Mouse (Mus musculus): ENCODE measurements around the gene Snx32. TPM values are rescaled to one million over a fixed set of nuclear protein-coding genes. Genes with fewer than 3 reads are reported as not detected.
A peak's percentile ranks its signal among the peaks of the same experiment; 100 is the strongest.

Snx32 gene
- 1 to 10 TPM; 3.7 to 6.5 (median 6.0) TPM for total RNA-seq (2022)

DNA sequence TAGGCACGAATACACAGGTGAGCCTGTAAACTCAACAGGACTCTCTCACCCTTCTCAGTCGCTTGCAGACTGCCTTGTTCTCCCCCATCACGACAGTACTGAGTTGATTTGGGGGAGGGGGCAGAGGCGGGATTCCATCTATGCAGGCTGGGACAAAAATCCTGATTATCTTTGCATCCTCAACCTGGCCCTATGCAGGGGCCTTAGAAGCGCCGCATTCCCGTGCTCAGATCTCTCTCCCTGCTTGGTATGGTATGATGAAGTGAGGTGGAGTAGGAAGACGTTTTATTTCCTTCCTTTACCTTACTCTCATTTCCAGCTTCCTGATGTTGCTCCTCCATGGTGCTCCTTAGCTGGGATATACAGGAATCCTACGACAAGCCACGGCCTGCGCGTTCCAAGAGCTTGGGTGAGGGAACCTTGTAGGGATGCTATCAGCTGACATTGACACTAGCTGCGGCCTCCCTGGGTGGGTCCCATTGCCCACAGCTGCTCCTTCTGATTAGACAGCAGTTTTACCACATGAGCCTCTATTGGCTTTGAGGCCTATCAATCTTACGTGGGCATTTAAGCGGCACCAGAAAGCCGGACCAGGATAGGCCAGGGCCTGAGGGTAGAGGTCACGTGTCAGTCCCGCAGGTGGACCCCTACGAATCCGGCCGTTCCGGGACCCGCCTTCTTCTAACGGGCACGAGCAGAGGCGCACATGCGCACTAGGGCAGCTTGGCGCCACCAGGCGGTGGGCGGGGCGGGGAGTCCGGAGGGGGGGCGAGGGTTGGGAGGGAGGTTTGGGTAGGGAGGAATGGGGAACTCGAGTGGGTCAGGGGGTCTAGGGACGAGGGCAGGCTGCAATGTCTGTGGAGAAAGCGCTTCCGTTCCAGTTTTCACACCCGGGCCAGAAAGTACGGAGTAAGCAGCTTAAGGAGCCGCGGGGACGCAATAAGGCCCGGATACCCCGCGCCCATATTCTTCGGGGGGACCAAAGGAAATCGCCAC is at the start of gene Snx32:
Gene Snx32 (minus strand): TSS at position 508 of the 996 bp plus-strand sequence.
- DNase-seq (ENCODE audit: low spot score) = peak; percentile 99

DNA sequence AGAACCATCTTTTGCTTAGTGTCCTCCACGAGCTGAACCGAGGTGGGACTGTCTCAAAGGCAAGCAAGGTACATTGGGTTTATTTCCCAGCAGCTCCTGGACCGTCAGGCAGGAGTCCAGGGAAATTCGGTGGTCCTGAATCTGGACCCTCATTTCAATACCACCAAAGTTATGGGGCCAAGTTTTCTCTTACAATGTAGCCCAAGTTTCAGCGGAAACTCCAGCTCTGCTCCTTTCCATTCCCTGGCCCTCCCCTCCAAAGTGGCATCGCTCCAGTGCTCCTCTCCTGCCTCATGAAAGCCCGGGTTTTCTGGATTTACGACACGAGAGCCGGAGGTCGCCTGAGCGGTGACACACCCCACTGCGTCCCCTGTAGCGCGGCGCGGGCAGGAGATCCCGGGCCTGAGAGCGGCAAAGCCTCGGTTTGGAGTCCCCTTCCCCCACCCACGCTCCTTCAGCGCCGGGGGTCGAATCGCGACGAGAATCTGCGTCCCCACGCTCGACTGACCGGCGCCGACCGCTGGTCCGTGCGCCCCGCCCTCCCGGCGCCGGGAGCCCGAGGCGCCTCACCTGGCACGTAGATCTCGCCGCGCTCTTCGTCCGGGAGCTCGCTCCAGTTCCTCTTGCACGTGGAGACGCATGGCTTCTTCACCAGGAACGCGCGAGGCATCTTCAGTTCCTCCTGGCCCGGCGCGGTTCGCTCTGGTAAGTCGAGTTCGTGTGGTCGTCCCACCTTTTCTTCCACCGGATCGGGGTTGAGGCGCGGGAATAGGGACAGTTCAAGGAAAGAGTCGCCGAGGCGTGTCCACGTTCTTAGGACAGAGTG is 49.5 kb upstream of the Snx32 start:
- DNase-seq (ENCODE audit: low spot score) = no peak

DNA sequence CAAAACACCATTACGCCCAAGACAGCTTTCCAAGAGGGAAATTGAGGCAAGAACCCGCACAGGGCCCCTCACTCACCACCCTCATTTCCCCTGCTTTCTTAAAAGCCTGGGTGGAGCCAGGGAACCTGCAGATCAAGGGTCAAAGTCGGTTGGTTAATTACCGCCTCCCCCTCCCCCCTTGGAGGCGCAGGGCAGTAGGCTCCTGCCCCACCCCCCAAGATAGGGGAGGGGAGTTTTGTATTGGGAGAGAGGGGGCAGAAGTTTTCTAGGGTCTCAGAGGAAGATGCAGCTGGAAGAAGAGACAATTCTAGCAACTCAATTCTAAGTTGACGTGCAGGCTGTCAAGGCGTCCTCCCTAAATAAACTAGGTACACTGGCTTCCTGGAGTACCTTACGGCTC is 48.9 kb upstream of the Snx32 start:
- no peak for DNase-seq (ENCODE audit: low spot score)

DNA sequence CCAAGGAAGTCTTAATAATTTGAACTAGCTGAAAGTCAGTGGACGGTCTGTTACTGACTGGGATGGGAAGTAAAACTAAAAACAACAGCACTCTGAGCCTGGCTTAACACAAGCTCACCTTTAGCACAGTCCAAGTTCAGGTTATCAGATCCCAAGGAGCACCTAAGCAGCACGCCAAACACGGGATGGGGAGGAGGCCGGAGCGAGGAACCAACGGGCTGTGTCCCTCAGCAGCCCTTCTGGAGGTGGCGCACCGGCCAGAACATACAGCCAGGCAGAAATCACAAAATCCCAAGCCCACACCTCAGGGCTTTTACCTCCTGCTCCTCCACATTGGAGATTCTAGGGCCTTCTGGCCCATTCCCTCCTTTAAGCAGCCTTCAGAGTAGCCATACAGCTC is 48.4 kb upstream of the Snx32 start:
- no peak for DNase-seq (ENCODE audit: low spot score)

DNA sequence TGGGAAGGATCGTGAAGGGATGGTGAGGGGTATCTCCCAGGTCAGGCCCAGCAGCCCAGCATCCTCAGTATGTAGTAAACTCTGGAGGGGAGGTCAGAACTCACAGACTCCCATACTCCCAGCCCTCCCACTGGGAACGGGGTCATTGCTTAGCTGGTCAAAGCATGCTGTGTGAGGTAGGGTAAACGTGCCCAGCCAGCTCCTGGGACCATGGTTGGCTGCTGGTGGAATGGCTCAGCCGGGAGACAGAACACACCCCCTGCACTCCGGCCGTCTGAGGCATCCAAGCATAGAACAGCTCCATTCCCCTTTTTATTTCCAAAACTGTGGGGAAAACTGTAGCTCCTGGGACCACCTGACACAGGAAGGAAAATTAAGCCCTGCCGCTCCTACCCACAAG is 47.8 kb upstream of the Snx32 start:
- no peak for DNase-seq (ENCODE audit: low spot score)

DNA sequence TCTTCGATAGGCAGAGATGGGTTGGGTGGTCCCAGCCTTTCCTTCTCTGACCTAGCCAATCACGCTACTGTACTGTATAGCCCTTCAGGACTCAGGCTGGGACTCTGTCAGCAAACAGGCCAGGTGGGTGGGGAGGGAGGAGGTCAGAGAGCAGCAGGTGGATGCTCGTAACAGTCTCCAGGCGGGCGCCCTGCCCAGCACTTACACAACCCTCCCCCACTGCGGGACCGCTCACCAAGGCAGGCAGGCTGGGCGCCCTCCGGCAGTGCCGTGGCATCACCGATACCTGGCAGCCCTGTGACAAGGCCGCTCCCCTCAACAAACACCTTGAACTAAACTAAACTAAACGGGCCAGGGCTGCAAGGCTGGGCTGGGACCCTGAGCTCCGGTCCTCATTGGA is 43.9 kb upstream of the Snx32 start:
- no peak for DNase-seq (ENCODE audit: low spot score)

DNA sequence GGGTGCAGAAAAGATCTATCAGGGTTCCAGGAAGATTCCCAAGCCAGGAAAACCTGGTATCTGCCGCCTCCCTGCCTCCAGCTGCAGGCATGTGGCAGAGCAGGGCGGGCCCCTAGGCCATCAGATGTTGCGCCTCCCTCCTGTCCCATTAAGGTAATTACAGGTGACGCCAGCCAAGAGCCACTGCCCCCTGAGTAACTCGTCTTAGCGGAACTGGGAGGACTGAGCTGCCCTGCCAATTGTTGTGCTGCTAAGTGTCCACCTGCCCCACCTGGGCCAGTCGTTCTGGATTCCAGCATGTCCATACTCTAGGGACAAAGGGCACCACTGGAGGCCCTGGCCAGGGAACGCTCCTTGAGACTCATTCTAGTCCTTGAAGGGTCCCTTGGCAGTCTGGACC is 43.5 kb upstream of the Snx32 start:
- DNase-seq (ENCODE audit: low spot score) = no peak

DNA sequence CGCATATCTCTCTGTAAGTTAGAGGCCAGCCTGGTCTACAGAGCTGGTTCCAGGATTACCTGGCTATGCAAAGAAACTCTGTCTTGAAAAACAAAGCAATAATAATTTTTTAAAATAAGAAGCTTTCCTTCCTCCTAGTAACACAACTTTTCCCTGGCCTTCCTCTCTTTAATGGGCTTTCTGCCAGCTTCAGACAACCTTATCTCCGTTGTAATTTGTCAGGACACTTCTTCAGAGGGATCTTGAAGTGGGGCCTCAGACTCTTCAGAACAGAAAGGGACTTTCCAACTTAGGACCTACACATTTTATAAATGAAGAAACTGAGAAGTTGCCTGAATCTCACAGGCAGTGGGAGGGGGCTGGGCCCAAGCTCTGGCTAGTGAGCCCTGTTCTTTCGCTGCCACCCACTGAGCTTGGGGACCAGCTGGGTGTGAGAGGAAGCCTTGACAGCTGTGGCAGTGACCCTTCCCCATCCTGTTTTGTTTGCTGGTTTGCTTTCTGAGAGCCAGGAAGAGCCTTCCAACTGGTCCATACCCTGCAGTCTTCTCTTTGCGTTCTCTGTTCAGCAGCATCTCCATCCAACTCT is 37.2 kb upstream of the Snx32 start:
- DNase-seq (ENCODE audit: low spot score) = no peak

DNA sequence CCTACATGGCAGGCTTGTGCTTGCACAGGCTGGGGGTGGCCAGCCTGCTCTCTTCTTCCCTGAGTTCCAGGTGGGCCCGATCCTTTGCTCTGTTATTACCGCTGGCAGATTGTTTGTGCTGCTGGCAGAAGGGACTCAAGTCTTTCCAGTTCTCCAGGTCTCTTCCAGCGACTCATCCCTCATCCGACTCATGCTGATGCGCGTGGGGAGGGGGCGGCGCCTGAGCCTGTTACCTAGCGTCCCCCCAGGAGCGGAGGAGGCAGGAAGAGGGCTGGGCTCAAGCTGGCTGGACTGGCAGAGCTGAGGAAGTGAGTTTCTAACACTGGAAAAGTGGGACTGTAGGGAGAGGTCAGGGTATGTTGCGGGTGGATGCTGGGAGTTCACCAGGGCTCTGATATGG is 33.7 kb upstream of the Snx32 start:
- DNase-seq (ENCODE audit: low spot score) = no peak

DNA sequence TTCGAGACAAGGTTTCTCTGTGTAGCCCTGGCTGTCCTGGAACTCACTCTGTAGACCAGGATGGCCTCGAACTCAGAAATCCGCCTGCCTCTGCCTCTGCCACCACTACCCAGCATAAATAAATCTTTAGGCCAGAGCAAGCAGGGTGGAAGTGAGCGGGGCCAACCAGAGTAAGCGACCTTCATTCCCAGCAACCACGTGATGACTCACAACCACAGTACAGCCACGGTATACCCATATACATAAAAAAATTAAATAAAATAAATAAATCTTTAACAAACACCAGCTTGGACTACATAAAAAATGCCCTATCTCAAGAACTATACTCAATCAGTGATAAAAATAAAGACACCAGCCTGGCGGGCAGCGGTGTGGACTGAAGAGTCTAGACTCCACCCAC is 33.0 kb upstream of the Snx32 start:
- no peak for DNase-seq (ENCODE audit: low spot score)

DNA sequence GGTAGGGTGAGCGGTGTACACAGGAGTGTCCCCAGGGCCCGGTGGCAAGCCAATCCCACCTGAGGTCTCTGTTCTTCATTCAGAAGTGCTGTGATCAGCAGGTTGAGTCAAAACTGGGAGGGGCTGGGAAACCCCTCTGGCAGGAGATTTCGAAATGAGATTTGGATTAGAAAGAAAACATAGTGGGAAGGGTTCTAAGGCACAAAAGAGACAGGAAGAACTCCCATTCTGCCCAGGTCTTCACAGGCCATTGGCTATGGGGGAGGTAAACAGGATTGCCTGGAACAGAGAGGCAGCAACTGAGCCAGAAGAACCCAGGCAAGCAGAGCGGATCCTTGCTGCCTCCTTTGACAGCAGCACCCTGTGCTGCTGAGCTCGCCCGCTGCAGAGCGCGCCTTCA is 28.4 kb upstream of the Snx32 start:
- DNase-seq (ENCODE audit: low spot score) = no peak

DNA sequence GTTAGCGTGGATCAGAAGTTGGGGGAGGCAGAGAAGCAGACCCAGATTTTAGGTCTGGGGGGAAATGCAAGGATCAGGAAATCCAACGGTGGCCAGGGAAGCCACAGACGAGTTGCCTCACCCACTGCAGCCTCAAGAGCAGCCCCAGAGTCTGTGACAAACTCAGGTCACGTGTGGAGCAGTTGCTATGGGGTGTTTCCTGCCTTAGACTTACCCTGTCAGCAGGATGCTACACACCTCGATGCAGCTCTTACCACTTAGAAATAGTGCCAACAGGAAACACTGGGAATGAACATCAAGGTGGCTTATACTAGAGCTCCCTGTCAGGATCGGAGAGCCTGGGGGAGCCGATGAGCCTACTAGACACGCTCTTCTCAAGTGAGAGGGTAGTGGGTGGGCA is 22.2 kb upstream of the Snx32 start:
- no peak for DNase-seq (ENCODE audit: low spot score)

DNA sequence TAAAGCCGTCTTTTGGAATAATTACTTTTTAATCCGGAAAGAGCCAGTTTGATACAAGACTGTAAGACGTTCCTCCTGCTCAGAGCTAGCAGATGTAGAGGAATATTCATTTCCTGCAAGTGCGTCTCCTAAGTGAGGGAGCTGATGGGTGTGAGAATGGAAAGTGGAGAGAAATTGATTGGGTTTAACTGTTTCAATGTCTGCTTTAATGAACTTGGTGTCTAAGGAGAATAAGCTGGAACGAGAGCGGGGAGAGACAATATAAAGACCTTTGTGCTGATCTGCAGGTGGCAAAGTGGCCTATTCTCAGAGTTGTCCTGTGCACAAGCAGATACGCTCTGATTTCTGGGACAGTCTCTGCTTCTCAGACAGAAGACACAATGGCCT is 19.8 kb upstream of the Snx32 start:
- DNase-seq (ENCODE audit: low spot score) = no peak

DNA sequence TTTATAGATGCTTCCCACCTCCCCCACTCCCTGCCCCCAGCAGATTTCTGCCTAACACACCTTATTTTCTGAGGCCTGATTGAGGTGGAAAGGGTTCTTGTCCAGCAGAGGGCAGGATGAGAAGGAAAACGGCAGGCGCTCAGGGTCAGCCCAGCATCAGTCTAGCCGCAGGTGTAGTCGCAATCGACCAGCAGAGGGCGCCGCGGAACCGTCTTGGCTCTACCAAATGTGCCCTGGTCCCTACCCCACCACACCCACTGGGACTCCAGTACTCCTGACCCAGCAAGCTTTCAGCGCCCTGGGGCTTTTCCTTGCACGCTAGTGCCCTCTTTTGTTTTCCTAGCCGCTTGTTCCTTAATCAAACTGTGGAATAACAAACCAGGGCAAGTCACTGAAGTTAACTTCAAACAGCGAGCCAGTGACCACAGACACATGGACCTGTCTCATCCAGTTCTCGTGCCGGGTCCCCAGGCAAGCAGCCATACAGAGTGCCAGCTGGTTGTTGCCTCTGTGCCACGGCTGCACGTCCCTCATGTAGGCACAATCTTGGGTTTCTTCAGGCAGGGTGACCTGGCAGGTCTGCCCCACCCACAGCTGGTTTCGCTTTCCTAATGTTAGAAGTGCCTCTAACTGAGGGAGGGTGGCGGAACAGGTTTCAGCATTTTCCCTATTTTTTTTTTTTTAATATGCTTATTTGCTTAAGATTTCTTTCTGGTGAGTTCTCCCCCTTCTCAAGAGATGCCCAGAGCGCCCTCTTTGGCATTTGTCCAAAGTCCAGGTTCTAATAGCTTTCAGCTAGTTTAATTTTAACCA is 19.2 kb upstream of the Snx32 start:
- peak; percentile 97 for DNase-seq (ENCODE audit: low spot score)

DNA sequence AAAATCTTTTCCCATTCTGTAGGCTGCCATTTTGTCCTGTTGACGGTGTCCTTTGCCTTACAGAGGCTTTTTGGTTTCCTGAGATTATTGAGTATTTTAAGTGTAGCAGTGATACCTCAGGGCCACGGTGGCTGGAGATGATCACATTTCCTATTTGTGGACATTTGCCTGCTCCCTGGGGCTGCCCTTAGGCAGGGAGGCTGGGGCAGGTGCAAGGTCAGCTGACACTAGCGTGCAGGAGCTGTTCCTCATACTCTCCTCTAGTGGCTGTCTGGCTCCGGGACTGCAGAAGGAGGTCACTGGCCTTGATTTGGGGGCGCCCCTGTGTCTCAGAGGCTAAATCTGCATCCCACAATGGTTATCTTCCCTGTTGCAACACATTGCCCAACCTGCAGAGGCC is 14.9 kb upstream of the Snx32 start:
- no peak for DNase-seq (ENCODE audit: low spot score)

DNA sequence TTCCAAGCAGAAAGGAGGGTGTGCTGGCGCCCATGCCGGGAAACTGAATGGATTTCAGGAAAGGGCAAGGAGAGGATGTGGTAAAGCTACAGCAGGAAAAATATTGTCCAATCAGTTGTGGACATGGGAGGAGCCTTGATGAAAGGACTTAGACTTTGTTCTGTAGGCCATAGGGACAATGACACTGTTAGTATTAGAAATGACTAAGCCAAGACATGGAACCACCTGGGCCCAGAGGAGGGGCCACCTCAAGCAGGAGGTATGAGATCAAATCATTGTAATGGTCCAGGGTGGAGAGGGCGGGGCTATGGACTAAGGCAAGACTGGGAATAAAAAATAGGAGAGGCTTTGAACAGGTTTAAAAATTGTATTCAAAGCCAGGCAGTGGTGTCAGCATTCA is 8.4 kb upstream of the Snx32 start:
- no peak for DNase-seq (ENCODE audit: low spot score)

DNA sequence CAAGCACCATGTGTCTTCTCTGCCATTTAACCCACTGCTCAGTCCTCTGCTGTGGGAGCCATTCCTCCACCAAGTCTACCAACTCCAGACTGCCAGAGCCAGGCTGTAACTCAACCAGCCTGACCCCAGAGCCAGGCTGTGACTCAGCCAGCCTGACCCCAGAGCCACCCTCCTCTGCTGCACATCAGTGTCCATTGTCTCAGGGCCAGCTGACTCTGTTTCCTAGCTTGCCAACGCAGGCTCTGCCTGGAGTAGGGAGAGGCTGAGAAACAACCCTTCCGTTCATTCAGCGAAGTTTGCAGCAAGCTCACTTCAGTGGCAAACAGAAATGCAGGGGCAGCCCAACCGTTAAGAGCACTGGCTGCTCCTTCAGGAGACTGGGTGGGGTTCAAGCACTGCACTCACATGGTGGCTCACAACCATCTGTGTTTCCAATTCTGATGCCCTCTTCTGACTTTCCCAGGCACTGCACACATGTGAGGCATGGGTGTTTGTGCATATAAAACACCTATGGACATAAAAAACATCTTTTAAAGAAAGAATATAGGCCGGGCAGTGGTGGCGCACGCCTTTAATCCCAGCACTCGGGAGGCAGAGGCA is 6.7 kb upstream of the Snx32 start:
- no peak for DNase-seq (ENCODE audit: low spot score)

DNA sequence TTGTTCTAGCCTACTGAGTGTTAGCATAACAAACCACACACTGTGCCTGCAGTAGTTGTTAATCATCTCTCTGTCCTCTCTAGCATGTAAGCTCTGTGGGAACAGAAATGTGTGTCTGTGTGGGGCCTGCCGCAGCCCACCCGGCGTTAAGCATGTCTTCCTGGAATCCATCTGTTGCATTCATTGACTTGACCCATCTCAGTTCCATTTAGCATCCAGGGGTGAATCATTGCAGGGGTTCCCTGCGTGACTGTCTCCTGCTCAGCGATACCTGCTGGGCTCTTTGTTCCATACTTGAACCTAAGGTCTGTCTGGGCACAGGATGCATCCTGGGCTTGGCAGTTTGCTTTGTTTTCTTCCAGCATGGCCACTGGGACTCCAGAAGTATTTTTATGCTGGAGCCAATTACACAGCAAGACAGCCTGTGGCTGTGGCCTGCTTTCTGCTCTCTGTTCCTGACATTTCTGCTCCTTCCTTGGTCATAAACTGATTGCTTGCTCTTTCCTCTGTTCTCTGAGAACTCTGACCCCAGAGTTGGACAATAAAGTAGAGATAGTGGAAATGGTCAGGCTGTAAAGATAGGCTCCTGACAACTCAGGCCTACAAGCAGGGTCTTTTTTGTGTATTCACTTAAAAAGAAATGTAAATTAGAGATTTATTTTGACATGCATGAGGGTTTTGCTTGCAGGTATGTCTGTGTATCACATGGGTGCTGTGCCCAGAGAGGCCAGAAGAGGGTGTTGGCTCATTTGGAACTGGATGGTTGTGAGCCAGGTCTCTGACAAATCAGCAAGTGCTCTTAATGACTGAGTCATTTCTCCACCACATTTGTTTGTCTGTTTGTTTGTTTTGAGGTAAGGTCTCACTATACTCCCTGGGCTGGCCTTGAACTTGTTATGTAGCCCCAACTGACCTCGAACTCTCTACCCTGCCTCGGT is 5.8 kb upstream of the Snx32 start:
- DNase-seq (ENCODE audit: low spot score) = no peak

DNA sequence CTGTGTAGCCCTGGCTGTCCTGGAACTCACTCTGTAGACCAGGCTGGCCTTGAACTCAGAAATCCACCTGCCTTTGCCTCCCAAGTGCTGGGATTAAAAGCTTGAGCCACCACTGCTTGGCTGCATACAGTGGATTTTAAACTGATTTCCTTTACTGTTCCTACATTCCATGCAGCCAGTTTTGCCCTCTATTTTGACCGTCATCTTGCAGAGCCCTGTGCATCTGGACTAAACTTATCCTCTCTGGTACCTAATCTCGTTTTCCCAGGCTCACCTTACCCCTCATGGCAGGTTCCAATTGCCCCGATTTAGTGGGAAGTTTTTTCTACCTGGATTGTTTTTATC is 2.6 kb upstream of the Snx32 start:
- DNase-seq (ENCODE audit: low spot score) = no peak
